Mouse (Mus musculus): ENCODE measurements around the gene Usp46. TPM values are rescaled to one million over a fixed set of nuclear protein-coding genes. Genes with fewer than 3 reads are reported as not detected.
A peak's percentile ranks its signal among the peaks of the same experiment; 100 is the strongest.

The Usp46 gene
- total RNA-seq, 1 experiment from 2014 or later = 15.0 TPM

- no peak for ATAC-seq (replicated peaks; ENCODE audit: low read depth, poor library complexity, severe bottlenecking)
These were observed 34.1 kb downstream of the Usp46 start for GRCm38 (mm10) chr5:74034177-74034576.

DNA sequence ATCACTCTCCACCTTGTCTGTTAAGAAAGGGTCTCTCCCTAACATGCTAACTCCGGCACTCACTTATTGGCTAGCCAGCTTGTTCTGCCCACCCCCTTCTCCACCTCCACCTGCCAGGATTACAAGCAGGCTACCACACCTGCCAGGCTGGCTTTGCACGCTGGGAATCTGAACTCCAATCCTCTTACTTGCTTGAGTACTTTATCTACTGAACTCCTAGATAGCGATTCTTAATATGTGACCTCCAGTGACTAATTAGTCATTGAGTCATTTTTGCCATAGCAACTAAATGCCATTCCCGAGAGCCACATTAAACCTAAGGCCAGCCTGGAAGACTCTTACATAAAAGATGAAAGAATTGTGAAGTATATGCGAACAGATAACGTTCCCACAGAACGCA lies 38.4 kb downstream of the Usp46 start:
- ATAC-seq (replicated peaks; ENCODE audit: low read depth, poor library complexity, severe bottlenecking) = no peak

- no peak for ATAC-seq (replicated peaks; ENCODE audit: low read depth, poor library complexity, severe bottlenecking)
These were observed 39.3 kb downstream of the Usp46 start for GRCm38 (mm10) chr5:74028691-74029479.

GRCm38 (mm10) chr5:74028221-74028620 lies 40.0 kb downstream of the Usp46 start:
- no peak for ATAC-seq (replicated peaks; ENCODE audit: low read depth, poor library complexity, severe bottlenecking)

DNA sequence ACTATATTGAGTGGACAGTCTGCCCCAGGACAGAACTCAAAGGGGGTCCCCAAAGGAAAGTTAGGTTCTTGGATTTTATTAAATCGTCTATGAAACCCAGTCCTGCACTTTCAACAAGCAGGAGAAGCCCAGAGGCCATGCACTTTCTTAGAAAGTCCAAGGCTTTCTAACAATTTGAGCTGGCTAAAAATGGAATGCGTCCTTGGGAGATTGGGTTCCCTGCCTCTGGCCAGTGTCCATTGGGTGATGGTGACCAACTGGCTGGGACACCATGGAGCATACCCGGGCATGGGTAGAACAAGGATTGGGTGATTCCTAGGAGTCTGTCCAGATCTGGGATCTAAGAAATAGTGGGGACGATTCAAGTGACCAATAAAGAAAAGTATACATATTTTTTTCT lies 47.7 kb downstream of the Usp46 start:
- no peak for ATAC-seq (replicated peaks; ENCODE audit: low read depth, poor library complexity, severe bottlenecking)

DNA sequence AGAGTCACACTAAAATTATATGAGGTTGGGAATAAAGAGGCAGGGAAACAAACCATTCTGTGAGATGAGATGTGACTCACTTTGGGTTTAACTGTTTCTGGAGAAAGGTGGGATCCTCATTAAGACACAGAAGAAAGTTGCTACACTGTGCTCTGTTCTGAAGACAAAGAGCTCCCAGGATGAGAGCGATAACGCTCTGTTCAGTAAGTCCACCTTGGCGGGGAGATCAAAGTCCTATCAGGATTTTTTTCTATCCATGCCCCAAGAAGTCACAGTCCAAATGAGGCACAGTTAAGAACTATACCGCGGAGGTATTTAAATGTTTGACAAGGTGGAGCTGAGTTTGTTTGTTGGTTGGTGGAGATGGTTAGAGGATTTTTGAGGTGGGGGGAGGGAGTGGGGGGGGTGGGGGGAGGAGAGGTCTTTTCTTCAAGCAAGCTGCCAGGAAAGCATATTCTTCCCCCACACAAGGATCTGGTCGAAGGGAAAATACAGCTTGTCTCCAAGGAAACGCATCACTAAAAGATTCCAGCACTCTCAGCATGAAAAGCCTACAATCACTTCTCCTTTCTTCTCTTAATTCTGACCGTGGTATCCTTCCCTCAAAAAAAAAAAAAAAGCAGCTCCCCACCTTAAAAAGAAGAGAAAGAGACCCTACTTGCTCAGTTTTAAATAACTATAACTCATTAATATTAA lies 49.2 kb downstream of the Usp46 start:
- no peak for ATAC-seq (replicated peaks; ENCODE audit: low read depth, poor library complexity, severe bottlenecking)

GRCm38 (mm10) chr5:74017488-74017887 lies 50.7 kb downstream of the Usp46 start:
- ATAC-seq (replicated peaks; ENCODE audit: low read depth, poor library complexity, severe bottlenecking) = no peak

DNA sequence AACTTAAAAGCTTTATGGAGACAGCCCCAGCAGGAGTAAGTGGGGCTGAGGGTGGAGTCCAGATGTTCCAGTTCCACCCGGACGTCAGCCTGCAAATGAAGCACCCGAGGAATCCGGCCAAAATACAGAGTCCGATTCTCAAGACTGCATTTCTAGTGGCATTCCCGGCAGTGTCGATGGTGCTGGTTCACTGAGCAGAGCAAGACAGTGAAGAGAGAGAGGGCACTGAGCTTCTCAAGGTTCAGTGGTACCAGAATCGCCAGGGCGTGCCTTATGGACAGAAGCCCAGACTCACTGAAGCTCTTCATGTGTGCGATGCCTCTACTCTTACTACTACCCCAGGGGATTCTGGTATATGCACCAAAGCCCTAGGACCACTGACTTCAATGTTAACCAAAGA lies 56.6 kb downstream of the Usp46 start:
- no peak for ATAC-seq (replicated peaks; ENCODE audit: low read depth, poor library complexity, severe bottlenecking)

GRCm38 (mm10) chr5:74007492-74008070 lies 60.6 kb downstream of the Usp46 start:
- ATAC-seq (replicated peaks; ENCODE audit: low read depth, poor library complexity, severe bottlenecking) = no peak

DNA sequence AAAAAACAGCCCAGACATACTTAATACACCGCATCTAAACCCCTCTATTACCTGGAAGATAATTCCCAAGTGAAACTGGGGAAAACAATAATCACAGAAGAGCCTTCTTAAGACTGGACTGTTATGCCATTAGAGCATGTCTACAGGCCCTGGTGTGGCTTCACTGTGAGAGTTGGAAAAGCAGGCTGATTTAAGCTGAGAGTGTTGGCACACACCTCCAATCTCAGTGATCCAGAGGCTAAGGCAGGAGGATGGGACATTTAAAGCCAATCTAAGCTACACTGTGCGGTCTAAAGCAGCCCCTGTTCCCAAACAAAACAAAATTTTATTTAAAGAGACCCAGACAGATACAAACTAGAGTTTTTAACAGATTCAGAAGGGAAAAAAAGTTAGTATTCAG lies 62.3 kb downstream of the Usp46 start:
- no peak for ATAC-seq (replicated peaks; ENCODE audit: low read depth, poor library complexity, severe bottlenecking)

GRCm38 (mm10) chr5:74001743-74002142 lies 66.5 kb downstream of the Usp46 start:
- peak; percentile 63 for ATAC-seq (replicated peaks; ENCODE audit: low read depth, poor library complexity, severe bottlenecking)

DNA sequence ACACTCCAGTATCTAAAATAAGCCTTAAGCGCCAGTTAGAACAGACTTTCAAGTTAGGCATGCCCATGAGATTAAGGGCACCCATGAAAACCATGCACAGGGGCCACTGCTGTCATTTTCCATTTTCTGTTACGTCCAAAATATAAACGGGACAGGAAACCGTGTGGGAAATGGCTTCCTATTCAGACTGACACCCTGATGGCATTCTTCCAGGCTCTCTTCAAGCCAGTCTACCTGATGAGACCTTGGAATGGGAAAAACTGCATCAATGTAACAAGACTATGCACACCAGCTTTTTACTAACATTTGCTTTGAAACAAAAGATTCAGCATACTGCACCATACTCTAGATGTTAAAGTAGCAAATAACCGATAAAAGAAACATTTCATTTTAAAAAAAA lies 69.3 kb downstream of the Usp46 start:
- ATAC-seq (replicated peaks; ENCODE audit: low read depth, poor library complexity, severe bottlenecking) = no peak

GRCm38 (mm10) chr5:73994850-73995249 lies 73.4 kb downstream of the Usp46 start:
- no peak for ATAC-seq (replicated peaks; ENCODE audit: low read depth, poor library complexity, severe bottlenecking)

DNA sequence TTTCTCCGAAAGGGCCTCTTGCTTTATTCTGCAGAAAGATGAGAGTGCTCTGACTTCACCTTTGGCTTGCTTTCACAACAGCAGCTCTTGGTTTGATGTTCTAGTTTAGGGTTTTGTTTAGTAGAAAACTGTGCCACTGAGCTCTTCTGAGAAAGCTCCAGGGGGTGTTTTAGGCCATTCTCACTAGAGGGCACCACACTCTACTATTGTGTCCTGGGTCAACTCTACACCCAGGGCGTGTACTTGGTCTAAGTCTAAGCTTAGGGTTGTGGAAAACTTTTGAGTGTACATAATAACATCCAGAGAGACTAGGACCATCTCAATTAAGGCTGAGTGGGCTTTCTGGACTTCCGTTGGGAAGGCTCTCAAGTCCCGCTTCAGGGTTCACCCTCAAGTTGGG lies 74.7 kb downstream of the Usp46 start:
- peak; percentile 80 for ATAC-seq (replicated peaks; ENCODE audit: low read depth, poor library complexity, severe bottlenecking)

GRCm38 (mm10) chr5:73992321-73992720 lies 75.9 kb downstream of the Usp46 start:
- no peak for ATAC-seq (replicated peaks; ENCODE audit: low read depth, poor library complexity, severe bottlenecking)

GRCm38 (mm10) chr5:73989532-73989931 lies 78.7 kb downstream of the Usp46 start:
- no peak for ATAC-seq (replicated peaks; ENCODE audit: low read depth, poor library complexity, severe bottlenecking)

DNA sequence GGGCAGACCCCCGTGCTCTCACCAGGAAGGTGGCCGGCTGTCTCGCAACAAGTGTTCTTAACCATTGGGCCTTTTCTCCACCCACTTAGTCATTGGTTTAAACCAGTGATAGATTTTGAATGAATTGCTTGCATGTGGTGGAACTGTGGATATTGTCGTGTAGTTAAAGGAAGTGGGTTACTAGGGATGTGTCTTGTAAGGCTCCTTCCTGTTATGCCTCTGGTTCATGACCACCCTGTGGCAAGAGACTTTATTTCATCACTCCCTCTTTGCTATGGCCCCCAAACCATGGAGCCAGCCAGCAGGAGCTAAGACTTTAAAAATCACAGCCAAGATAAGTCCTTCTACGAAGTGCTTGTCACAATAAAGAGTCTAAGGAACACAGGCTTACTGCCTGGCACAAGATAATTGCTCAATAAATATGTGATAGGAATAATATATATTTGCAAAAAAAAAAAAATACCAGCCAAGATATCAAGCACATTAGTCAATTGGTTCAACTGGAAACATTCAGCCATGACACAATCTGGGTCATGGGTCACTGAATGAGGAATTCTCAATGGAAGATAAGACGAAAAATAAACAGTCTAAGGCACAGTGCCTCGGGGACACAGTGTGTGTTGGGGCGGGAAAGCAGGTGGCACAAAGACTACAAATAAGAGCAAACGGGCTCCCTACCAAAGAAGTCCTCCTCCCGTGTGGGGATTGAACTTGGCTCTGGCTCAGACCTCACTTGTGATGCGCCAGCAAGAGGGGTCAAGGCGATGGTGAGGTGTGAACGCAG lies 80.3 kb downstream of the Usp46 start:
- ATAC-seq (replicated peaks; ENCODE audit: low read depth, poor library complexity, severe bottlenecking) = no peak

DNA sequence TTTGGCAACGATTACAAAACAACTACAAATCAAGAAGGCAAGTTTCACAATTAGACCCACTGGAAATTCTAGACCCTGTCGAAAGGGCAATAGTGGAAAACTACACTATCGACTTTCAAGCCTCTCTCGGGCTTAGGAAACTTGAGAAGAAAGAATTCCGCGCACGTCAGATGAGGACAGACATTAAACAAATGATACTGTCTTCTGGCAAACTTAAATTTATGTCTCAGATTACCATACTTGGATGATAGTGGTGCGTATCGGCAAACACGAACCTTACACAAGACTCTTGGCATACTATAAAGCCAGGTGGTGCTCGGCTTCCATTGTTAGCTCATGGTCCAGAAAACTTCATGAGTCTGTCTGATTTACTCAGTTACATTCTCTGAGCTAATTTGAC lies 90.8 kb downstream of the Usp46 start:
- no peak for ATAC-seq (replicated peaks; ENCODE audit: low read depth, poor library complexity, severe bottlenecking)

- ATAC-seq (replicated peaks; ENCODE audit: low read depth, poor library complexity, severe bottlenecking) = no peak
These were observed 96.5 kb downstream of the Usp46 start for GRCm38 (mm10) chr5:73971701-73972100.

GRCm38 (mm10) chr5:73970024-73970628 lies 98.1 kb downstream of the Usp46 start:
- ATAC-seq (replicated peaks; ENCODE audit: low read depth, poor library complexity, severe bottlenecking) = no peak

Data from common myeloid progenitor, adult 5-6 weeks (primary cell).